Mouse (Mus musculus) liver, embryonic 18 days (tissue): ENCODE results near the gene Gprin1. TPM values are rescaled to one million over a fixed set of nuclear protein-coding genes. Genes with fewer than 3 reads are reported as not detected.

Source experiments
- polyA plus RNA-seq: library from polyadenylated mRNA; depleted of rRNA; stranded (reverse); fragments of >200 nt; gene quantifications from 2 replicates; pipeline ENCODE4 v1.2.3, GENCODE M21; 2012; rRNA removed

Gene Gprin1
- polyA plus RNA-seq, result 0.01 and 0.04 TPM in 2 replicates

GRCm38 (mm10) chr13:54749864-54750411 lies at the start of gene Gprin1:
TSS of gene Gprin1 (minus strand) at chr13:54749874.

GRCm38 (mm10) chr13:54788740-54789560 lies 39.3 kb upstream of the Gprin1 start, which contains the start of gene Tspan17:
TSS of gene Tspan17 (plus strand) at chr13:54789377.

DNA sequence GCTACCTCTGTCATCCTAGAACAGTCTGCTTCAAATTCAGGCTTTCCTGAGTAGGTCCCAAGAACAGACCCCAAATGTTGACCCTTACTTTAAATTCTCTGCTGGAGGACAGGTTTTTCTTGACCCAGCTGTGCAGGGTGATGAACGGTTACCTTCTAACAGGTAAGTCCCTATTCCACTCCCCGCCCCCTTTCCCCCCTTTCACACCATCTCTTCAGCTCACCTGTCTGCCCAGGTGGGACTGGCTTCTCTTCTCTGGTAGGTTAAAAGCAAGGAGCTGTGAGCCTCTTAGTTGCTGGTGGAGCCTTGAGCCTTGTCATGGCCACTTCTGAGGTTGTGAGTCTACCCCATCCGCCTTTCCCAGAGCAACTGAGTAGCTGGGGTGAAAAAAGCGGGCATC lies 34.0 kb upstream of the Gprin1 start, which contains the start of gene Eif4e1b:
Gene Eif4e1b, plus strand, starts transcription at position 301 of the 400 bp plus-strand sequence.

GRCm38 (mm10) chr13:54766192-54766768 lies 16.6 kb upstream of the Gprin1 start, which contains the start of gene Sncb:
TSS of gene Sncb (minus strand) at chr13:54766595.

GRCm38 (mm10) chr13:54701243-54701642 lies 48.4 kb downstream of the Gprin1 start, which contains the start of gene Cdhr2:
TSS of gene Cdhr2 (plus strand) at chr13:54701461.

DNA sequence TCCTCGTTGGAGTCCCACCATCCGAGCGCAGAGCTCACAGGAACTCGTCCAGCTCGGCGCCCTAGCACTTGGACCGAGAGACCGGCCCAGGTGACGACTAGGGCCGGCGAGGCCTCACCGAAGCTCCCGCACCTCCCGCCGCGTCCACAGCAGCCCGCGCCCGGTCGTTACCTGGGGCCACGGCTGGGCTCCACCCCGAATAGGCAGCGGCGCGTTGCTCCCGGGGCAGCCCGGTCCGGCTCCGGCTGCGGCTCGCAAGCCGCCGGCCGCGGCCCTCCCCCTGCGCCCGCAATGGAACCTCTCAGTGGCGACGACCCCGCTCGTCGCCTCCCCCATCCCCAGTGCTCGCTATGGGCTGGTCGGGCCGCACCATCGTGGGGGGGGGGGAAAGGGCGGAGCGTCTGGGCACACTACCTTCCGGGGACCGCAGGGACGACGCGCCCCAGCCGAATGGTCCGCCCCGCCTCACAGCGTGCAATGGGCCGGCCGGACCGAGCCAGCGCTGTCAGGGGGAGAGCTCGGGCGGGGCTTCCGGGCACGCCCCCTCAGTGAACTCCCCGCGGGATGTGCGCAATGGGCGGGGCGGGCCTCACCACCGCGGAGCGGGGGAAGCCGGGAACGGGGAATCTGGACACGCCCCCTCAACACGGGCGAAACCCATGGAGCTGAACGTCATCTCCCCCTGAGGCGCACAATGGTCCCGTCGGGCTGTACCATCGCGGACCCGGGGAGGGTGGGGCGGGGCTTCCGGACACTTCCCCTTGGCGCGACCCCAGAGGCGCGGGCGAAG lies 55.9 kb downstream of the Gprin1 start, which contains the start of gene Rnf44:
Gene Rnf44, minus strand, starts transcription at position 350 of the 790 bp plus-strand sequence.

Other genes with a start within 250 kb of the Gprin1 start
- gene Simc1, start 246.1 kb downstream of the Gprin1 start, polyA plus RNA-seq, result 2.4 and 2.9 TPM in 2 replicates
- gene 4833439L19Rik, start 184.4 kb downstream of the Gprin1 start, polyA plus RNA-seq, result 25.3 and 27.0 TPM in 2 replicates
- 8.0 and 8.1 TPM in 2 replicates for gene Arl10, start 174.9 kb downstream of the Gprin1 start, polyA plus RNA-seq
- gene Nop16, start 159.8 kb downstream of the Gprin1 start, polyA plus RNA-seq, result 21.2 and 22.5 TPM in 2 replicates
- gene Higd2a, start 159.7 kb downstream of the Gprin1 start, polyA plus RNA-seq, result 58.7 and 62.8 TPM in 2 replicates
- 9.7 and 9.9 TPM in 2 replicates for gene Cltb, start 138.5 kb downstream of the Gprin1 start, polyA plus RNA-seq
- gene Faf2, start 128.1 kb downstream of the Gprin1 start, polyA plus RNA-seq, result 15.0 and 15.7 TPM in 2 replicates
- gene Rnf44, start 56.0 kb downstream of the Gprin1 start, polyA plus RNA-seq, result 18.2 and 21.5 TPM in 2 replicates
- gene Cdhr2, start 48.4 kb downstream of the Gprin1 start, polyA plus RNA-seq, result 9.8 and 10.2 TPM in 2 replicates
- gene Sncb, start 16.7 kb upstream of the Gprin1 start, polyA plus RNA-seq, result not detected in 2 replicates
- gene Eif4e1b, start 34.1 kb upstream of the Gprin1 start, polyA plus RNA-seq, result not detected in 2 replicates
- gene Tspan17, start 39.5 kb upstream of the Gprin1 start, polyA plus RNA-seq, result 0.71 and 0.74 TPM in 2 replicates
- 0.44 and 0.52 TPM in 2 replicates for gene Unc5a, start 199.5 kb upstream of the Gprin1 start, polyA plus RNA-seq